Mouse (Mus musculus) neural tube, embryonic 10.5 days (tissue): ENCODE data around the gene Gm20219.
A peak's percentile ranks its signal among the peaks of the same experiment; 100 is the strongest.

Experiments used
- DNase-seq: peaks from one replicate; pipeline ENCODE4 v3.0.0-alpha.2; 2017; ENCODE audit warnings: low spot score; ENCODE audit errors: extremely low spot score

The Gm20219 gene

GRCm38 (mm10) chr17:56554122-56554551, at the start of gene Gm20219:
Gene Gm20219 (minus strand): TSS chr17:56554387.
- no peak for DNase-seq

GRCm38 (mm10) chr17:56604070-56604380, 49.8 kb upstream of the Gm20219 start:
- no peak for DNase-seq

- DNase-seq, result no peak
Measured at GRCm38 (mm10) chr17:56603186-56604069, 49.2 kb upstream of the Gm20219 start.

GRCm38 (mm10) chr17:56593527-56594271, 39.5 kb upstream of the Gm20219 start:
- DNase-seq, result no peak

GRCm38 (mm10) chr17:56592553-56592952, 38.4 kb upstream of the Gm20219 start:
- DNase-seq, result no peak

- DNase-seq, result no peak
Measured at GRCm38 (mm10) chr17:56588921-56589320, 34.7 kb upstream of the Gm20219 start.

GRCm38 (mm10) chr17:56587773-56588172, 33.6 kb upstream of the Gm20219 start:
- no peak for DNase-seq

GRCm38 (mm10) chr17:56585171-56585821, 31.1 kb upstream of the Gm20219 start:
- peak; percentile 64 for DNase-seq

GRCm38 (mm10) chr17:56584257-56585130, 30.3 kb upstream of the Gm20219 start, which contains the start of the genes Safb2 and Safb:
Gene Safb2 (minus strand): TSS chr17:56584585.
Gene Safb (plus strand): TSS chr17:56584825.
- DNase-seq, result peak; percentile 98

GRCm38 (mm10) chr17:56583611-56584256, 29.5 kb upstream of the Gm20219 start:
- DNase-seq, result no peak

- DNase-seq, result no peak
Measured at GRCm38 (mm10) chr17:56583071-56583470, 28.9 kb upstream of the Gm20219 start.

- DNase-seq, result no peak
Measured at GRCm38 (mm10) chr17:56572939-56573338, 18.8 kb upstream of the Gm20219 start.

GRCm38 (mm10) chr17:56572154-56572553, 18.0 kb upstream of the Gm20219 start:
- no peak for DNase-seq

- DNase-seq, result no peak
Measured at GRCm38 (mm10) chr17:56570287-56570686, 16.1 kb upstream of the Gm20219 start.

GRCm38 (mm10) chr17:56567370-56567769, 13.2 kb upstream of the Gm20219 start:
- no peak for DNase-seq

- no peak for DNase-seq
Measured at GRCm38 (mm10) chr17:56566918-56567317, 12.7 kb upstream of the Gm20219 start.

GRCm38 (mm10) chr17:56566293-56566692, 12.1 kb upstream of the Gm20219 start:
- DNase-seq, result no peak

- no peak for DNase-seq
Measured at GRCm38 (mm10) chr17:56561866-56562265, 7.7 kb upstream of the Gm20219 start.

GRCm38 (mm10) chr17:56560131-56560530, 5.9 kb upstream of the Gm20219 start:
- no peak for DNase-seq

GRCm38 (mm10) chr17:56559386-56559785, 5.2 kb upstream of the Gm20219 start:
- DNase-seq, result no peak
